Mouse (Mus musculus): Measurements from ENCODE around the gene Fnip2.

Gene Fnip2

DNA sequence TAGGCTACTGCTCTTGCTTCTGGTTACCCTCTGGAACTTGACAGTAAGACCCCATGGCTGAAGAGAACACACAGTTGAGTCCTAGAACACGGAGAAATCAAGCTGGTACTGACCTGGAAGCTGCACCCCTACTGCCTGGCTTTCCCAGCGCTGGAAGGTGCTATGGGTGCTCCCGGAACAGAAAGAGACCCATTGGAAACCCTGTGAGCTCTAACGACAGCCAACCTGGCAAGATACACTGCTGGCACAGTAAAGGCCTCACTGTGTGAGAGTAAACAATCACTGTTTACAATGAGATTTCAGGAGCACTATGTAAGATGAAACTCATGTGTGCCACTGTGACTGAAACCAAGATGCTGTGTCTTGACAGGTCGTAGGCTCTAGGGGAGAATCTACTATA is 152.5 kb downstream of the Fnip2 start:
- DNase-seq (ENCODE audit: low spot score): no peak

- no peak for DNase-seq (ENCODE audit: low spot score)
These were observed 154.1 kb downstream of the Fnip2 start for GRCm38 (mm10) chr3:79413492-79413891.

DNA sequence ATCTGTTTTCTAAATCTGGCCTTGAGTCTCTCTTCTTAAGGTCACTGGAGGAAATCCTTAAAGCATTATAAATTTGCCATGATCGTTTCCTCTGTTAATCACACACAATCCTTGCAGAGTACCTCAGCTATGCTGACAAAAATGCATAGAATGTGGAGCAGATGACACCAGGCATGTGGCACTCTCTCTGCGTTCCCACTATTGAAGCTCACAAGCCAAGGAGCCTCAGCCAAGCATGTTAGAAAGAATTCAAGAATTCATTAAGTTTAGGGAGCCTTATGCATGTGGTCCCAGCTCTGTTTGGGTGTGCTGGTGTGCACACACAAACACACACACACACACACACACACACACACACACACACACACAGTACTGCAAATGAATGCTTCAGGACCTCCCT is 155.9 kb downstream of the Fnip2 start:
- no peak for DNase-seq (ENCODE audit: low spot score)

DNA sequence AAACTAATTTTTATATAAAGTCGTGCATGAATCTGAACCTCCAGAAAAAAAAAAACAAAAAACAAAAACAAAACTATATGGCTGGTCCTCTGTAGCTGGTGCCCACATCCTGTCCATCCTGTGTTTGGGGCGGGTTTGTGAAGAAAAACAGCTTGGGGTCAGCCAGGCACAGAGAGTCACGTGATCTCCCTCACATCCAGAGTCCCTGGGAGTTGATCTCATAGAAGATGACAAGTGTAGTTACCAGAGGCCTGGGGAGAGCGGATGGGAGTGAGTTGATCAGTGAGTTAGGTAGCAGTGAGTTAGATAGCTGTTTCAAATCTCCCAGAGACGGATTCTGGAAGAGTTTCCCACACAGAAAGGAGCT is 157.0 kb downstream of the Fnip2 start:
- DNase-seq (ENCODE audit: low spot score): no peak

DNA sequence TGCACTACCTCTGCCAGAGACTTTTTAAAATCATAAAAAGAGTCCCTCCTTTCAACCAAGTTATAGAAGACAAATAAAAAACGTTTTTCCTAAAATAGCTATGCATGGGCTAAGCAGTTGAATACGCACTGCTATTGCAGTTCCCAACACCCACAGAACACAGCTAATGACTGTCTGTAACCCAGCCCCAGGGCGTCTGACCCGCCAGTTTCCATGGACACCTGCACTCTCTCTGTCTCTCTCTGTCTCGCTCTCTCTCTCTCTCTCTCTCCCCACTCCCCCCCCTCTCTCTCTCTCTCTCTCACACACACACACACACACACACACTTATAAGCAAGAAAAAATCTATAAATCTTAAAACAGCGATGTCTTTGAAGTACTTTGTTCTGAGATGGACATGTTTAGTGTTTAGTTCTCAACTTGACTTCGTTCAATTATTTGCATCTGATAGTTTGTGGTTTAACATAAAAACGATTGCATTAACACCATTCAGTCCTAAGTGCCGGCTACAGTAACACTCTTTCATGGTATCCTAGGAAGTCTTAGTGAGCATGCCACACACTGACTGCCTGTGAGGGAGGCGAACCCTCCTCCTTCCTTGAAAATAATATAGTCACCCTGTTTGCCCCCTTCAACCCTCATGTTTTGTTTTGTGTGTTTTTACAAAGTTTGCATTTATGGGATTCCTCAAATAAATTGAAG is 157.5 kb downstream of the Fnip2 start:
- DNase-seq (ENCODE audit: low spot score): no peak

DNA sequence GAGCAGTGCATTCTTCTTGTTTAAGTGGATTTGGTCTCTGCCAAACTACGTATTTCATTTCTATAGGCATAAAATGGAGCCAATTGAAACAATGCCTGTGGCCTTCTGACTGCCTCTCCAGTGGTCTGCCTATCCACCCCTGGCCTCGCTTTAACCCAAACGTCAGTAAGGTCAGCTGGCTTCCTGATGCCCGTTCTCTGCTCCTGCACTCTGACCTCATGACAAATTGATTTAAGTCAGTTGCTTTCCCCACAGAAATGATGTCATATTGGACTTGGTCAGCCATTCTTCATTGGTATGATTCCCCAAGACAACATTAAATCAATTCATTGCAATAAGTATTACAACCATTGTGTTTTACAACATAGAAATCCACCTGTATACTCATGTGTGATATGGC is 159.1 kb downstream of the Fnip2 start:
- no peak for DNase-seq (ENCODE audit: low spot score)

Data from layer of hippocampus, adult 11-12 months (tissue).